Mouse (Mus musculus) embryo, embryonic 11 days (tissue): ENCODE results near the gene Tead1.
"Not testable (repeated sequence)": the region's sequence is repeated elsewhere in the genome, so short reads cannot be mapped to it uniquely, and the experiment has no call there.

ENCODE experiments used
- DNase-seq: peaks from one replicate; pipeline ENCODE4 v3.0.0-alpha.2; 2015

The Tead1 gene

DNA sequence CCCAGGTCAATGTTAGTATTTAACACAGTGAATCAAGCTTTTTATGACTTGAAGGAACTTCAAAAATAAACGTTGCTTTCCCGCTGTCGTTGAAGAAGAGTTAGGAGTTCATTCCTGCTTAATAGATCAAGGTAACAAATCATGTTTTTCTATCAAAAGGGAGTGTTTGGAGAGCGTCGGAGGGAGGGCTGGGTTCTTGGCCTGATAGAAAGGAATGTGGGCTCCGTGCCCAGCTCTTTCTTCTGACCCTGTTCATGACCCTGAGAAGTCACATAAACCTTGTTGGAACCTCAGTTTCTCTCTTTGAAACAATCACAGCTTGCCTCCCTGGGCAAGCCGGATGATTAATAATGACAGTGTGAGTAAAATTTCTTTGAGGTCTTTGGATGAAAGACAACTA is 251.6 kb downstream of the Tead1 start:
- DNase-seq = no peak

DNA sequence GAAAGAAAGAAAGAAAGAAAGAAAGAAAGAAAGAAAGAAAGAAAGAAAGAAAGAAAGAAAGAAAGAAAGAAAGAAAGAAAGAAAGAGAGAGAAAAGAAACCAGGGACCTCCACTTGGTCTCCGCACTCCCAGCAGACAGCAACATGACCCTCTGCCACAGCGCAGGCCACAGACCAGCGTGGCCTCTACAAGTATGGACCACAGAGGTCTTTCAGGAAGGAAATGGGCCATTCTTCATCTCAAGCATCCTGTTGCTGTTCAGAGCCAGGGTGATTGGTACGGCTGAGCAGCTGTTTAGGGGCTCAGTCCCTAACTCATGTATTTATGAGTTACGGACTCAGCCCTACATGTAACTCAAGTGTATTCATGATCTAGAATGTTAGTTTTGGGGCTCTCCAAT is 256.8 kb downstream of the Tead1 start:
- DNase-seq = not testable (repeated sequence)

GRCm38 (mm10) chr7:112937089-112937488 is 258.0 kb downstream of the Tead1 start:
- no peak for DNase-seq

DNA sequence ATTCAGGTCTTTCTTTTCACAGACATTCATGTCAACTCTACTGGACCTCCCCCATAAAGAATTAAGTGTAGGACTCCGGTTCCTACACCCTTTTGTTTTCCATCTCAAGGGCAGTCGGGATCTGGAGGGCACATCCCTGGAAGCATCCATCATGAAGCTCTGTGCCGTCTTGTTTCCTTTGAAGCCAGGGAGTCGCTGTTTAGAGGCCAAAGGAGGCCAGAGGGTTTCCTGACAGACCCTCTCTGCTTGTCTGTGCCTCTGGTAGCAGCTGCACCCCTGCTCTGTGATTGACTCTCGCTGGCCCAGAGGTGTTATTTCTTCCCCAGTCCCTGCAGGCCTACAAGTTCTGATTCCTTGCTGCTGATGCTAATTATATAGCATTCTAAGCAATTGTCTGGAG is 259.8 kb downstream of the Tead1 start:
- no peak for DNase-seq

GRCm38 (mm10) chr7:112942567-112942966 is 263.4 kb downstream of the Tead1 start:
- DNase-seq = no peak

DNA sequence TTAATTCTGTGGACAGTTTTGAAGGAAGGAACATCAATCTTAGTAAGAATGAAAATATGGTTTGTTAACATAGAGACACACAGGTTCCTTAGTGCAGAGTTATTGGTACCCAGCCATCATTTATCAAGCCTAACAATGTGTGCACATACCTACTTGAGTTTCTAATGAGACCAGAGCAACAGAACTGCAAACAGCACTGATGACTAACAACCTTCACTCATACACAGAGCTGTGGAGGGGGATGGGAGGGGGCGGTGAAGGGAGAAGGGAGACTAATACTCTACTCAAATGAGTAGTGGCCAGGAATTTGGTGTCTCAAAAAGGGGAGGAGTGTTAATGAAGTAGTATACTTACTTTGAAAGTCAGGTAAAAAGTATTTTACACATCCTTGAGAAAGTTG is 263.9 kb downstream of the Tead1 start:
- DNase-seq = no peak

GRCm38 (mm10) chr7:112946706-112947105 is 267.6 kb downstream of the Tead1 start:
- no peak for DNase-seq

DNA sequence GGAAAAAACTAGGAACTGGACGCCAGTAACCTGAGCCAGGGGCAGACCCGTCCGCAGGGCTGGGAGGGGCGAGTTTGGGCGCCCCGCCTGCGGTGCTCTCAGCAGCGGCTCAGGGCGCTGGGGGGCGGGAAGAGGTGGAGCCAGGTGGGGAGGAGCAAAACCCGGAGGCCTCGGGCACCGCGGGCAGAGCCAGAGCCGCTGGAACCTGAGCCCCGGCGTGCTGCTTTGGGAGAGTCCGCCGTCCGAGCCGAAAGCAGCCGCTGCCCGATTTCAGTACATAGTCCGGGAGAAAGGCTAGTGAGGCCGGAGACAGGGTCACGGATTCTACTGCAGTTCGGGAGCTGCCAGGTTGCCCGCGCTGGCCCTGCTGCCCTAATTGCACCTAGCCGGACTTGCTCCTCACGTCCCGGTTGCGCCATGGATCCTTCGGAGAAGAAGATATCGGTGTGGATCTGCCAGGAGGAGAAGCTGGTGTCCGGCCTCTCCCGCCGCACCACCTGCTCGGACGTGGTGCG is 274.7 kb downstream of the Tead1 start, which contains the start of gene Rassf10:
Rassf10 (plus strand) TSS at position 186 of the 515 bp plus-strand sequence.
- peak; percentile 90 for DNase-seq

DNA sequence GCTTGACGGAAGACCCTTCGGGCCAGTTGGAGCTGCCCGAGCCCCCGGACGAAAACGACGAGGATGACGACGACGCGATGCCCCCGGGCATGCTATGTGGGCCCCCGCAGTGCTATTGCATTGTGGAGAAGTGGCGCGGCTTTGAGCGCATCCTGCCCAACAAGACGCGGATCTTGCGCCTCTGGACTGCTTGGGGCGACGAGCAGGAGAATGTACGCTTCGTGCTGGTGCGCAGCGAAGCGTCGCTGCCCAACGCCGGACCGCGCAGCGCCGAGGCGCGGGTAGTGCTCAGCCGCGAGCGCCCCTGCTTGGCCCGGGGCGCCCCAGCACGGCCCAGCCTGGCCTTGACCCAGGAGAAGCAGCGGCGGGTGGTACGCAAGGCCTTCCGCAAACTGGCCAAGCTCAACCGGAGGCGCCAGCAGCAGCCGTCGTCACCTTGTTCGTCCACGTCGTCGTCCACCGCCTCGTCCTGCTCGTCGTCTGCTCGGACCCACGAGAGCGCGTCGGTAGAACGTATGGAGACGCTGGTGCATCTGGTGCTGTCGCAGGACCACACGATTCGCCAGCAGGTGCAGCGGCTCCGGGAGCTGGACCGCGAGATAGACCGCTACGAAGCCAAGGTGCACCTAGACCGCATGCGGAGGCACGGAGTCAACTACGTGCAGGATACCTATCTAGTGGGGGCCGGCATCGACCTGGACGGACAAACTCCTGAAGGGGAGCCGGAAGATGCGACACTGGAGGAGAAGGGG is 275.4 kb downstream of the Tead1 start:
- DNase-seq = peak; percentile 46

DNA sequence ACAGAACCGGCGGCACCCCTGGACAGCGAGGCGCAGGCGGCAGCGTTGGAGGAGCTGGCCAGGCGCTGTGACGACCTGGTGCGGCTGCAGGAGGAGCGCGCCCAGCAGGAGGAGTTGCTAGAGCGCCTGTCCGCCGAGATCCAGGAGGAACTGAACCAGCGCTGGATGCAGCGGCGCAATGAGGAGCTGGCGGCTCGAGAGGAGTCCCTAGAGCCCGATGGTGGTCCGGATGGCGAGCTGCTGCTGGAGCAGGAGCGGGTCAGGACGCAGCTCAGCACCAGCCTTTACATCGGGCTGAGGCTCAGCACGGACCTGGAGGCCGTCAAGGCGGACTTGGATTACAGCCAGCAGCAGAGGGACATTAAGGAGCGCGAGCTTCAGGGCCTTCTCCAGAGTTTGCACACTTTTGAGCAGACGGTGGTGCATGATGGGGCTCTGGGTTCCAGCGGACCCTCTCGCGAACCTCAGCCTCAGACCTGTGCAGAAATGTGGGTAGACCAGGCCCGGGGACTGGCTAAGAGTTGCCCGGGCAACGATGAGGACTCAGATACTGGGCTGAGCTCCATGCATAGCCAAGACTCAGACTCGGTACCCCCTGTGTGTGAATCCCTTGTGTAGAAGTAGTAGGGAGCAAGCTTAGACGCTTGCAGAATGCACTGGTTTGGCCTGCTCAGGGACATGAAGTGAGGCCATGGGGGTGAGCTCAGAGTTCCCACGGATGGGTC is 276.1 kb downstream of the Tead1 start:
- peak; percentile 62 for DNase-seq

DNA sequence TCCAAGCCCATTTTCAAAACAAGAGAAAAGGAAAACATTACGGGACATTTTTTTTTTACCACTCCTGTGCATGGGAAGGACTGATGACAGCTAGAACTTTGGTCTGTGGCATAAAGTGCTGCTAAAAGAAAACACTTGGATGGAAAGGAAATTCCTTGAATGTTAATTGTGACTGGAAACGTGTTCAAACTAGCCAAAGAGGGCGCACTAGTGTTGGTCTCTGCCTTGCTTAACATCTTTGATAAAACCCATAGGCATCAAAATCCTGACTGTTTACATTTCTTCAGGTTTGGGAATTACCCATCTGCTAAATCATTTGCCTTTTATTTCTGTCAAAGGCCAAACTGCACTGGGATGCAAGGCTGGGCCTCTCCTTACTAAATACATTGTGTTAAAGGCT is 276.8 kb downstream of the Tead1 start:
- DNase-seq = peak; percentile 17
